Mouse (Mus musculus) gastrocnemius, adult 8-10 months (tissue): Measurements from ENCODE around the gene Timp3. TPM values are rescaled to one million over a fixed set of nuclear protein-coding genes. Genes with fewer than 3 reads are reported as not detected.

Experiments
- DNase-seq, 2 experiments: peaks; one replicate each; pipeline ENCODE4 v3.0.0; 2022; ENCODE audit warnings: low spot score in 2 of 2
- total RNA-seq, 4 experiments: library from RNA; stranded (reverse); gene quantifications; 2 replicates each; pipeline ENCODE4 v1.2.4; 2022

Timp3 gene
- total RNA-seq, 4 experiments from 2014 or later, result 47.0 to 80.7 (median 56.9) TPM

DNA sequence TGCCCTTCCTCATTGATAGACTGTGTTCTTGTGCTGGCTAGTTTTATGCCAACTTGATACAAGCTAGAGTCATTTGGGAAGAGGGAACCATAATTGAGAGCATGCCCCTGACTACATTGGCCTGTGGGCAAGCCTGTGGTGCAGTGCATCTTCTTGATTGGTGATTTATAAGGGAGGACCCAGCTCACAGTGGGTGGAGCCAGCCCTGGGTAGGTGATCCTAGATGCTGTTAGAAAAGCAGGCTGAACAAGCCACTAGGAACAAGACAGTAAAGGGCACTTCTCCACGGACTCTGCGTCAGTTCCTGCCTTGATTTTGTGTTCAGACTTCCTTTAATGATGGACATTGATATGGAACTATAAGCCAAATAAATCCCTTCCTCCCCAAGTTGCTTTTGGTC is 84.5 kb downstream of the Timp3 start:
- no peak for DNase-seq

DNA sequence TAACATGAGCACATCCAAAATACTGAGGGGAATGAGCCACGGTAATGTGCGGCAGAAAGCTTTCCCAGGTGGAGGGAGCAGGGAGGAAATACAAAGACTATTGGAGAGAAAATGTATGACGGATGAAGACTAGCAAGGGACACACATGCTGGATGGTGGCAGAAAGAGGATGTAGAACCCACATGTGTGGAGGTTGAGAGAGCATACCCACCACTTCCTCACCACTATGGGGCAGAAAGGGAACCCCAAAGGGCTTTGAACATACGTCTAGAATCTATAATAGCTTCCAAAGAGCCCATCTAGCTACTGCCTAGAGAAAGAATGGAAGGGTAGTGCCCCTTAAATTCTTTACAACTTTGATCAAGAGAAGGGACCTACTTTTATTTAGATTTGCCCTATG is 85.5 kb downstream of the Timp3 start:
- no peak for DNase-seq

DNA sequence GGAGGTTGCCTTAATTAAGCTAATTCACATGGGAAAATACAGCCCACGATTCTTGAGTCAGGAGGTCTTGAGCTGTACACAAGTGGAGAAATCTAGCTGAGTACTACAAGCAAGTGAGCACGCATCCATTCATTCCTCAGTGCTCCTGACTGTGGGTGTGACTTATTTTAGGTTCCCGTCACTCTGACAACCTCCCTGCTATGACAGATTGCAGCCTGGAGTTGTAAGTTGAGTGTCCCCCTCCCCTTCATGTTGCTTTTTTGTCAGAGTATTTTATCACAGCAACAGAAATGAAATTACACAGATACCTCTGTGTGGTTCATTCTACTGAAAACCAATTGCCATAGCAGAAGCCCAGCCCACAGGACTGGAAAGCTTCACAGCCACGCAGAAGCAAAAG is 86.1 kb downstream of the Timp3 start:
- no peak for DNase-seq

DNA sequence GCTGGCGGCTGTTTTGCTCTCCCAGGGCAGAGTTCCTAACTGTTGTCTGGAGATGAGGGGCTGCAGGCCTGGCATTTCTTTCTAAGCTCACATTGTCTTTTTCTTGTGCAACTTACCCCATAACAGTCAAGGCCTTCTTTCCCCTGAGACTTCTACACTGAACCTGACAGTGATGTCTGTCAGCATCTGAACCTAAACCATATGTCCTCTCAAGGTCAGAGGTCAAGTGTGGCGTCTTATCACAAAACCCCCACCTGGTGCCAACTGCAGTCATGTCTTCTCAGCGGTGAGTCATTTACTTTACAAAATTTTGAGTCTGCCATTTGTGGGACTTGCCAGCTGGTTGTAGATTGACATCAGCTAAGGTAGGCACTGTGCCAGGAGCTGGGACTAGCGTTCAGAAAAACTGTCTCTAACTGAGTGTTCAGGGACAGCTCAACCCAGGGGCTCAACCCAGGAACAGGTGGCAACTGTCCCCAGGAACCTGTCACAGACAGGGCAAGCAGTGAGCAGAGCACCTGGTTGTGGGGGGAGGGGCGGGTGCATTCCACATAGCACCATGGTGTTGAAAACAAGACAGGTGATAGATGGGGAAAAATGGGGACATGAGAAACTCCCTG is 87.8 kb downstream of the Timp3 start:
- no peak for DNase-seq

DNA sequence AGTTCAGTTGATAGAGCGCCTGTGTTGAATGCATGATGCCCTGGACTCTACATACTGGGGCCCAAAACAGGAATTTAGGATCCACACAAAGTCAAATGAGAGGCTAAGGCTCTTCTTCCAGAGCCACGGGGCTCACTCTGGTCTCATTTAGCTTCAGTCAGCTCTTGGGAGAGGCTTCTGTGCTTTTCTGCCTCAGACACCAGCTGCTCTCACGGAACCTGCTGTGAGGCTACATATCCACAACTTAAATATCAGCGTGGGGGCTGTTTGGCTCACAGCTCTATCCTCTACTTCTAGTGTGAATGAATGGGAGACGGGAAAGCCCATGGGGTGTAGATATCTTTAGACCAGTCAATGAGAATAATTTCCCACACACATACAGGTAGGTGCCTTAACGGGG is 88.6 kb downstream of the Timp3 start:
- DNase-seq, result no peak

DNA sequence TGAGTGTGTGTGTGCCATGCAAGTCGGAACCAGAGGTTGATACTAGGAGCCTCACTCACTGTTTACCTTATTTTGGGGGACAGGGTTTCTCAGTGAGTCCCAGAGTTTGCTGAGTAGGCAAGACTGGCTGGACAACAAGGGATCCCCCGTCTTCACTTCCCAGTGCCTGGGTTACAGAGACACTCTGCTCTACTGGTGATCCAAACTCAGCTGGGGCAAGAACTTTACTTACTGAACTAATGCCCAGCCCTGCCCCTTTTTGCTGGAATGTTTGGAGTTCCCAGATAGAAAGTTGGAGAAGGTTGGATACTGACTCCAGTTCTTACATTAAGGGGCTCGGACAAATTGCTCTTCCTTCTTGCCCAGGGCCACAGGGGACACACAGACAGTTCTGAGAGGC is 89.2 kb downstream of the Timp3 start:
- DNase-seq, result no peak

DNA sequence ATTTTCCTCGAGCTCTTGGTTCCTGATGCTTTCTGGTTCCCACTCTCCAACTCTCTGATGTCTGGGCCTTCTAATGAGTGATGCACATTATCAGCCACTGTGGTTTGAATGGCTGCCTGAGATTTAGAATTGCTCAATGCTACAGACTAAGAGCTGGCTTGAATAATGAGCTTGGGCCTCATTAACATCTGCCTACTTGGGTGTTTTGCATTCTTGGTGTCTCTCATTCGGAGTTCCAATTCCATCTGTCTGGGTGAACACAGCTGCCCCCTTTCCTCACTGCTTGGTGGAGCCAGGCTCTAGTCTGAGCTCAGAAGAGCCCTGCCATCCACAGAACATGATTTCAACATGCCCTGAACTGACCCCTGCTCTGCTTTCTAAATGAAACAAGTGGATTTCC is 89.7 kb downstream of the Timp3 start:
- no peak for DNase-seq

DNA sequence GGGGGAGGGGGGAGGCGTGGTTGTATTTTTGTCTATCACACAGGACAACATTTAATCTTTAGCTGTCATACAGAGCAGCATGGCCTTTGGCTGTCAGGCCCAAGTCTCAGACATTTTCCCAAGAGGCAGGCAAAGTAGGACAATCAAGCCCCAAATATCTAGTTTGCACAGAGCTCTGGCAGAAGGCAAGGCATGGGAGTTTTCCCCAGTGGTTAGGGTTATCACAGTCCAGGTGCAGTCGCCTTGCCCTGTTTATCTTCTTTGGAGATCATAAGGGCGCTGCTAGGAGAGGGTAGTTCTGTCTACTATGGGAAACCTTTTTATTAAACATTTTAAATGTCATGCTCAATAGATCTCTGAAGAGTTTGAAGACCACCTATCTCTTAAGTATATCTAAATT is 92.2 kb downstream of the Timp3 start:
- no peak for DNase-seq

DNA sequence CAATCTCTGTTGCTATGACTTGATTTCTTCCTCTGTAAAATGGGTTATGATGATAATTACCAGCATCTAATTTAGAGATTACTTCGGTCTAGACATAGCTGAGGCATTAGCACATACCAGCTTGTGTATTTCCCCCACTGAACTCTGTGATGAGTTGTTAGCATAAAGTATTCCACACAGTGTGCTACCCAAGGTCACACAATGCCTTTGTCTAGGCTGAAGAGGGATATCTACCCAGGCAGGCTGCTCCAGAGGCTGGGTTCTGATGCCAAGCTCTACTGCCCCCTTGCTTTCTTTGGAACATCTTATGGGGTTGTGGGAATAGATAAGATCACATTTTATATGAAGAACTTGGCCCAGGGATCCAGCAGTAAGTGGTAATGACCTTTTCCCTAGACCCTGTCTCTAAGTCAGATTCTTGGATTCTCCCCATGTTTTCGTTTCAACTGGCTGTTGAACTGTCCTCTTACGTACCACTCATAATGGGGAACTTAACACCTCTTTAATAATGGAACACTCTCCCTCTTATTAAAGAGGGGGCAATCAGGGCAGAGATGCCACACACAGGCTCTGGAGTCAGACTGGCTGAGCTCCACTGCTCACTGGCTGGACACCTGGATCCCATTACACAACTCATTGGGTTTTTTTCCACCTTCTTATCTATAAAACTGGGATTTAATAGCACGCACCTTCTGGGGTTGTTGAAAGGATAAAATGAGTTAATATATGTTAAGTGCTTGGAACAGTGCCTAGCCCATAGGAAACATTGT is 97.6 kb downstream of the Timp3 start:
- no peak for DNase-seq

DNA sequence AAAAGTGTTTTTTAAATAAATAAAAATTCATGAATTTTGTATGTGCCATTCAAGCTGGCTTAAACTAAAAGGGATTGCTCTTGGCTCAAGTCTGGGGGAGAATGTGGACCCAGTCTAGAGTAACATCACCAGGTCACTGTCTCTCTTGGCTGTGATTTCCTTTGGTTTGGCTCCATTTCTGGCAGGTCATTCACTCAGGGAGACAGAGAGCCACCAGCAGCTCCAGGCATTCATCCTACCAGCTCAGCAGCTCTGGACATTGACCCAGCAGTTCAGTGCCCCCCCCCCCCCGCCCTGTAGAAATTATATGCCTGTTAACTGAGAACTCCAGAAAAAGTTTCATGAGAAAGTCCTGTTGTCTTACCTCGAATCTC is 98.2 kb downstream of the Timp3 start:
- no peak for DNase-seq

Other genes starting within 250 kb of the Timp3 start
- gene Syn3, start 198.5 kb downstream of the Timp3 start, total RNA-seq, result under 1 TPM; 0.10 to 0.90 (median 0.57) TPM